Mouse (Mus musculus): ENCODE data around the gene Taar4. TPM values are rescaled to one million over a fixed set of nuclear protein-coding genes. Genes with fewer than 3 reads are reported as not detected.

Taar4 gene
- total and polyA plus RNA-seq, 2 experiments, result not detected

DNA sequence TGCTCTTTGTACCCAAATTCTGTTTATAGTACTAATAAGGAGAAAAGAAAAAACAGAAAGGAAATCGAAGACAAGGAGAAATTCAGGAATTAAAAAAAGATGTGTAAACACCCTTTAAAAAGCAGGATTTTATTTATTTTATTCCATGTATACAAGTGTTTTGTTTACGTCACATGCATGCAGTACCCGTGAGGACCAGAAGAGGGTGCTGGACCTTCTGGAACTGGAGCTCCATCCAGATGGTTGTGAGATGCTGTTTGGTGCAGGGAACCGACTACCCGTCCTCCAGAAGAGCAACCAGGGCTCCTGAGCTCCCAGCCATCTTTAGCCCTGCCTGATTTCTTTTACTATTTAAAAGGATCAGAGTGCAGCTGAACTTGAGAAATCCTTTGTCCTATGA lies 17.8 kb upstream of the Taar4 start:
- H3K79me2 ChIP-seq (ENCODE audit: control insufficient read depth, insufficient read depth, low read length), result no peaks in the 10 kb centered on the region
- no peak overlapping the region for H3K9ac ChIP-seq (ENCODE audit: low read depth, low read length)
- peak; percentile 10 for DNase-seq (ENCODE audit: extremely low read depth, low read depth, low spot score)
- no peak overlapping the region for H3K4me3 ChIP-seq (ENCODE audit: insufficient read depth, low read depth, low read length)
- WGBS, result 80% methylated on average over 5 of the region's 5 CpGs
- H3K36me3 ChIP-seq (ENCODE audit: control insufficient read depth, insufficient read depth, low read length), result no peaks in the 10 kb centered on the region
- no peaks in the 10 kb centered on the region for H3K4me1 ChIP-seq (ENCODE audit: control insufficient read depth, insufficient read depth, low read length)
- H3K27ac ChIP-seq (replicated peaks; ENCODE audit: insufficient read depth, low read depth, low read length), result no peak overlapping the region
- H3K27me3 ChIP-seq (ENCODE audit: control insufficient read depth, insufficient read depth, low read length), result no peaks in the 10 kb centered on the region
- TF ChIP-seq POLR2A (IDR thresholded peaks at IDR 0.05; ENCODE audit: extremely low read depth, insufficient read depth, low read length), result no peak
- TF ChIP-seq CTCF (IDR thresholded peaks at IDR 0.05; ENCODE audit: low read depth, low read length), result peak; percentile 58

DNA sequence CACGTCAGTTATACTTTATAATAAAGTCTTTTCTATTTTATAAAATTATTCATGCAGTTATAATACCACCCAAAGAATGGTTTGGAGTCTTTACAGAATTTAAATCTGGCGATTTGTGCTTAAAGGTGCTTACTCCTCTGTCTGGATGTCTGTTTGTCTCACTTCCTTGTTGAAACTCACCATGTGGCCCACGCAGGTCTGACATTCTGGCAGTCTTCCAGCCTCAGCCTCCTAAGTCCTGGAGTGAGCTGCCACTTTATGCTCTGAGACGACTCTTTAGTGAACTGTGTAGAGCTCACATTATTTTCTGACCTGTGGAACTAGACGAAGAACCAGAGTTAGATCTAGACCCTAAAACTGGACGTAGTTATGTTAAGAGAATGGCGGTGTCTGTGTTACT lies 12.3 kb upstream of the Taar4 start:
- Histone ChIP-seq H3K4me1 (ENCODE audit: control insufficient read depth, insufficient read depth, low read length) (no peaks in the 10 kb centered on the region), H3K4me3 (ENCODE audit: insufficient read depth, low read depth, low read length) (no peak overlapping the region), H3K27ac (replicated peaks; ENCODE audit: insufficient read depth, low read depth, low read length) (no peak overlapping the region), H3K9ac (ENCODE audit: low read depth, low read length) (no peak overlapping the region), H3K36me3 (ENCODE audit: control insufficient read depth, insufficient read depth, low read length) (no peaks in the 10 kb centered on the region), H3K27me3 (ENCODE audit: control insufficient read depth, insufficient read depth, low read length) (no peaks in the 10 kb centered on the region), H3K79me2 (ENCODE audit: control insufficient read depth, insufficient read depth, low read length) (no peaks in the 10 kb centered on the region)
- no peak for DNase-seq (ENCODE audit: extremely low read depth, low read depth, low spot score)
- 56% methylated on average over 7 of the region's 7 CpGs for WGBS
- TF ChIP-seq POLR2A (IDR thresholded peaks at IDR 0.05; ENCODE audit: extremely low read depth, insufficient read depth, low read length), result no peak
- TF ChIP-seq CTCF (IDR thresholded peaks at IDR 0.05; ENCODE audit: low read depth, low read length), result no peak

DNA sequence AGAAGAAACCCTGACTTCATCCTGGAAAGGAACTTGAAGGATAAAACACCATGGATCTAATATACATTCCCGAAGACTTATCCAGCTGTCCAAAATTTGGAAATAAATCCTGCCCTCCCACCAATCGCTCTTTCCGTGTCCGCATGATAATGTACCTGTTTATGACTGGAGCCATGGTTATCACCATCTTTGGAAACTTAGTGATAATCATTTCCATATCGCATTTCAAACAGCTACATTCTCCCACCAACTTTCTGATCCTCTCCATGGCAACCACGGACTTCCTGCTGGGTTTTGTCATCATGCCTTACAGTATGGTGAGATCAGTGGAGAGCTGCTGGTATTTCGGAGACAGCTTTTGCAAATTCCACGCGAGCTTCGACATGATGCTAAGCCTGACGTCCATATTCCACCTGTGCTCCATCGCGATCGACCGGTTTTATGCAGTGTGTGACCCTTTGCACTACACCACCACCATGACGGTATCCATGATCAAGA lies 10.7 kb upstream of the Taar4 start, which contains the start of gene Taar3:
Gene Taar3, plus strand, starts transcription at position 51 of the 498 bp plus-strand sequence.
- no peak for DNase-seq (ENCODE audit: extremely low read depth, low read depth, low spot score)
- no peaks in the 10 kb centered on the region for H3K79me2 ChIP-seq (ENCODE audit: control insufficient read depth, insufficient read depth, low read length)
- TF ChIP-seq POLR2A (IDR thresholded peaks at IDR 0.05; ENCODE audit: extremely low read depth, insufficient read depth, low read length) (no peak), CTCF (IDR thresholded peaks at IDR 0.05; ENCODE audit: low read depth, low read length) (no peak)
- no peaks in the 10 kb centered on the region for H3K36me3 ChIP-seq (ENCODE audit: control insufficient read depth, insufficient read depth, low read length)
- H3K4me3 ChIP-seq (ENCODE audit: insufficient read depth, low read depth, low read length), result no peak within 1 kb of the TSS
- no peak within 1 kb of the TSS for H3K27ac ChIP-seq (replicated peaks; ENCODE audit: insufficient read depth, low read depth, low read length)
- H3K4me1 ChIP-seq (ENCODE audit: control insufficient read depth, insufficient read depth, low read length), result no peaks in the 10 kb centered on the region
- 92% methylated on average over 16 of the region's 16 CpGs for WGBS
- no peak within 1 kb of the TSS for H3K9ac ChIP-seq (ENCODE audit: low read depth, low read length)
- H3K27me3 ChIP-seq (ENCODE audit: control insufficient read depth, insufficient read depth, low read length), result no peaks in the 10 kb centered on the region

DNA sequence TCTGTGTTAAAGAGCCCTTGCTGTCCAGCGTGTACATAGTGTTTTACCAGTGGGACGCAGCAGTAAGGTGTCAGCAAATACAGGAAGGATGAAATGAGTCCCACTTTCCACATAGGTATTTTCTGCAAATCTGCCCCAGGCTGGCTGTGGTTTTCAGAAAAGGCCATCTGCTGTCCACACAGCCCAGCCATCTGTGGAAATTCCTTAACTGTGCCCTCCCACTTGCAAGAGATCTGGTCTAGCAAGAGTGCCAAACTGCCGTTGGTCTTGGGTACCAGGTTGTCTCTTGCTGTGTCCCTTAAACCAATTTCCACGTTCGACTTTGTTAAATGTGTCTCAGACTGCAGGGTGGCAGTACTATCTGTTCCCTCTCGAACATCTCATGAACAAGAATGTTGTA lies 8.6 kb upstream of the Taar4 start:
- Histone ChIP-seq H3K4me3 (ENCODE audit: insufficient read depth, low read depth, low read length) (no peak overlapping the region), H3K27ac (replicated peaks; ENCODE audit: insufficient read depth, low read depth, low read length) (no peak overlapping the region), H3K4me1 (ENCODE audit: control insufficient read depth, insufficient read depth, low read length) (no peaks in the 10 kb centered on the region), H3K79me2 (ENCODE audit: control insufficient read depth, insufficient read depth, low read length) (no peaks in the 10 kb centered on the region), H3K27me3 (ENCODE audit: control insufficient read depth, insufficient read depth, low read length) (no peaks in the 10 kb centered on the region), H3K36me3 (ENCODE audit: control insufficient read depth, insufficient read depth, low read length) (no peaks in the 10 kb centered on the region), H3K9ac (ENCODE audit: low read depth, low read length) (no peak overlapping the region)
- DNase-seq (ENCODE audit: extremely low read depth, low read depth, low spot score), result no peak
- 86% methylated on average over 6 of the region's 6 CpGs for WGBS
- no peak for TF ChIP-seq CTCF (IDR thresholded peaks at IDR 0.05; ENCODE audit: low read depth, low read length)
- no peak for TF ChIP-seq POLR2A (IDR thresholded peaks at IDR 0.05; ENCODE audit: extremely low read depth, insufficient read depth, low read length)

DNA sequence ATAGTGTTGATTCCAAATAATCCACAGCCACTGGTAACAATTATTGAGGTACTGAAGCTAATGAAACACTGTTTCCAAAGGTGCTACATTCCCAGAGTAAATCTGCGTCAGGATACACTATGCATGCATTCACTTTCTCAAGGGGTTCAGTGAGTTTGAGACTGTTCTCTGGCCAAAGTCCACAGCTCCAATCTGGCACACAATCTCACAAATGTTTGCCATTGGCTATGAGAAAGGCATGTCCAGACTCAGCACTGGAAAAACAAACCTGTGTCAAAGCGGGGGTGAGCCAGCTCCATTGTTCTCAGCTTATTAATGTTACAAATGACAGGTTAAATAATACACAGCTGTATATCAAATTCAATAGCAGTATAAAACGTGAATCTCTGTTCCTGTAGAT lies 1.2 kb upstream of the Taar4 start:
- Histone ChIP-seq H3K79me2 (ENCODE audit: control insufficient read depth, insufficient read depth, low read length) (no peaks in the 10 kb centered on the region), H3K36me3 (ENCODE audit: control insufficient read depth, insufficient read depth, low read length) (no peaks in the 10 kb centered on the region), H3K27me3 (ENCODE audit: control insufficient read depth, insufficient read depth, low read length) (no peaks in the 10 kb centered on the region), H3K4me1 (ENCODE audit: control insufficient read depth, insufficient read depth, low read length) (peaks cover 2% of the 10 kb centered on the region; the same call in 1 of the 2 replicates), H3K9ac (ENCODE audit: low read depth, low read length) (no peak overlapping the region), H3K4me3 (ENCODE audit: insufficient read depth, low read depth, low read length) (no peak overlapping the region), H3K27ac (replicated peaks; ENCODE audit: insufficient read depth, low read depth, low read length) (no peak overlapping the region)
- no peak for TF ChIP-seq CTCF (IDR thresholded peaks at IDR 0.05; ENCODE audit: low read depth, low read length)
- peak; percentile 67 for DNase-seq (ENCODE audit: extremely low read depth, low read depth, low spot score)
- 15% methylated on average over 3 of the region's 3 CpGs for WGBS

DNA sequence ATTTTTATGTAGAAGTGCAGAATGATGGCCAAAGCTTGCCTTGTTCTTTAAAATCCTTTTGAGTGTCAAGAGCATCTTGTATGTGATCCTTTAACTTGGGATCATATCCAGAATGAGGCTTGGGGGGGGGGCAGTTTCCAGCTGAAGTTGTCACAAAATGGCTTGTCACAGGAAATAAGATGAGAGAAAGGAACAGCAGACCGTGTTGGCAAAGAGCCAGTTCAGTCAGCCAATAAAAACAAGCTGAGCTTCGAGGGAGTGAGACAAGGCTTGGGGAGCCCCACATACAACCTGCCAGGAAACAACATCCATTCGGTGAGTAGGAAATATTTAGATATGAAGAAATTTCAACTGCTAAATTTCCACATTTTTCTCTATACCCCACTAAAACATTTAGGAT lies 3.1 kb downstream of the Taar4 start:
- Histone ChIP-seq H3K27me3 (ENCODE audit: control insufficient read depth, insufficient read depth, low read length) (no peaks in the 10 kb centered on the region), H3K4me1 (ENCODE audit: control insufficient read depth, insufficient read depth, low read length) (peaks cover 2% of the 10 kb centered on the region; the same call in 1 of the 2 replicates), H3K27ac (replicated peaks; ENCODE audit: insufficient read depth, low read depth, low read length) (no peak overlapping the region), H3K79me2 (ENCODE audit: control insufficient read depth, insufficient read depth, low read length) (no peaks in the 10 kb centered on the region), H3K36me3 (ENCODE audit: control insufficient read depth, insufficient read depth, low read length) (no peaks in the 10 kb centered on the region), H3K9ac (ENCODE audit: low read depth, low read length) (no peak overlapping the region), H3K4me3 (ENCODE audit: insufficient read depth, low read depth, low read length) (no peak overlapping the region)
- WGBS, result 63% methylated on average over 3 of the region's 3 CpGs
- DNase-seq (ENCODE audit: extremely low read depth, low read depth, low spot score), result no peak
- TF ChIP-seq POLR2A (IDR thresholded peaks at IDR 0.05; ENCODE audit: extremely low read depth, insufficient read depth, low read length), result no peak
- no peak for TF ChIP-seq CTCF (IDR thresholded peaks at IDR 0.05; ENCODE audit: low read depth, low read length)
